Mouse (Mus musculus) thymus, postnatal 36 days (tissue): Measurements from ENCODE around the gene Ltbp4.

Experiments
- DNase-seq, 2 experiments: peaks; one replicate each; pipeline ENCODE4 v3.0.0; 2022; ENCODE audit warnings: mixed read lengths in 2 of 2

The Ltbp4 gene

DNA sequence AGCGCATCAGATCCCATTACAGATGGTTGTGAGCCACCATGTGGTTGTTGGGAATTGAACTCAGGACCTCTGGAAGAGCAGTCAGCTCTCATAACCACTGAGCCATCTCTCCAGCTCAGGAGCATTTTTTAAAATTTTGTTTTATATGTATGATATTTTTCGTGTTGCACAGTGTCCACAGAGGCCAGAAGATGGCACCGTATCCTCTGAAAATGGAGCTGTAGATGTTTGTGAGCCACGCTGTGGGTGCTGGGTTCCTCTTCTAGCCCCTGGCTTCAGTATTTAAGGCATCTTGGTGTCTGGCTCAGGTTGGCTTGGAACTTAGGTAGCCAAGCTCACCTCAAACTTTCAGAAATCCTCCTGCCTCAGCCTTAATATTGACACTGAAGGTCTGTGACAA, 41.0 kb downstream of the Ltbp4 start:
- no peak for DNase-seq

- no peak for DNase-seq
Observed at GRCm38 (mm10) chr7:27295956-27296355, 41.5 kb downstream of the Ltbp4 start.

DNA sequence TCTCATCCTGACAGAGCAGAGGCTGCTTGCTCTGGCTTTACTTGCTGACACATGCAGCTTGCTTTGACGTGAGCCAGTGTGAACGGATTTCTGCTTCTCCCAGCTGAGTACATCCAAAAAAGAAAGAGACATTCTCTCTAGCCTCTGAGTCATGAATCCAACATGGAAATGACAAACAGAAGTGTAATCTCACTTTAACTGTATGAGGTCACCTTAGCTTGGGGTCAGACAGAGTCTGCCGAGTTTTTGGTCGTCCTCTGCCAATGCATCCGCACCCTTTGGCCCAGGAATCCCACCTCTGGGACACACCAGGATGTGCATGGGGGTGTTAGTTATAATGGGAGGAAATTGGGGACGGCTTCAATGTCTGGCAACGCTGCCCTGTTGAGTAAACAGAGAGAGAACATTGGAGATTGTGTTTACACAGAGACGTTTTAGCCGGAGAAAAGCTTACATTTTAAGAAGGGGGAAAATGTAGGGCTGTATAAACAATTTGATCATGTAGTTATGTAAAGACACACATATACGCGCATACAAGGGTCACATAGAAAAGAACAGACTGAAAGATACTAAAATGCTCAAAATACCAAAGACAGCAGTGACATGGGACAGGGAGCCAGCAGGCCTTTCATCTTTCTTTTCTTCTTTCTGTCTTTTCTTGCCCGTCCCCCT, 45.6 kb downstream of the Ltbp4 start:
- no peak for DNase-seq

GRCm38 (mm10) chr7:27290555-27290954, 46.9 kb downstream of the Ltbp4 start:
- DNase-seq, result no peak

DNA sequence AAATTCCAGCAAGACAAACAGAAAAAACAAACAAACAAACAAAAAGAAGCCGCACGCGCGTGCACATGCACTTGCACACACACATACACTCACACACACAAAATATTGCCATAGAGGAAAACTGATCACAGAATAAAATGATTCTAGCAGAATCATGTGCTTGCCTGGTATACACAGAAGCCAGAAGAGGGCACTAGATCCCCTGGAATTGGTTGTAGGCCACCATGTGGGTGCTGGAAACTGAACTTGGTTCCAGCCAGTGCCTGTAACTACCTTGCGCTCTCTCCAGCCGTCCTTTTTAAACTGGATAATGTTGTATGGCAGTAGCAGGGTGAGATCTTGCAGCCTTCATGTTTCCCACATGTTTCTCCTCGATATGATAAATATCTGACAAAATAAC, 48.8 kb downstream of the Ltbp4 start:
- DNase-seq, result no peak

GRCm38 (mm10) chr7:27285698-27286066, 51.8 kb downstream of the Ltbp4 start:
- peak; percentile 43 to 47 for DNase-seq

- peak in 1 of 2 experiments; percentile 22 for DNase-seq
Observed at GRCm38 (mm10) chr7:27284865-27285697, 52.4 kb downstream of the Ltbp4 start.

DNA sequence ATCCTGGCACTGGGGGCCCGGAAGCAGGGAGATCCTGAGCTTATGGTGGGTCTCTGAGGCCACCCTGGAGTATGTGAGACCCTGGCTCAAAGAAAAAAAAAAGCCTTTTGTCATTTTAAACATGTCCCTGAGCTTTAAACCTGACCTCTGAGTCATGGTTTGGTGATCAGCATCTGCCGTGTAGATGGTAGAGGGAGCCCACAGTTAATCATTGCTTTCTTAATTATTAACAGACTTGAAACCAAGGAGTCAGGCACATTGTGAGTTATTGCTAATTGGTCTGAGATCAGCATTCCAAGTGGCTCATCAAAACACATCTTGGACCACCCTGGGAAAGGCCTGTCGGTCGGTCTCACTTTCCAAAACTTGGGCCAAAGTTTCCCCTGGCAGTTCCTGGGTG, 55.3 kb downstream of the Ltbp4 start:
- no peak for DNase-seq

DNA sequence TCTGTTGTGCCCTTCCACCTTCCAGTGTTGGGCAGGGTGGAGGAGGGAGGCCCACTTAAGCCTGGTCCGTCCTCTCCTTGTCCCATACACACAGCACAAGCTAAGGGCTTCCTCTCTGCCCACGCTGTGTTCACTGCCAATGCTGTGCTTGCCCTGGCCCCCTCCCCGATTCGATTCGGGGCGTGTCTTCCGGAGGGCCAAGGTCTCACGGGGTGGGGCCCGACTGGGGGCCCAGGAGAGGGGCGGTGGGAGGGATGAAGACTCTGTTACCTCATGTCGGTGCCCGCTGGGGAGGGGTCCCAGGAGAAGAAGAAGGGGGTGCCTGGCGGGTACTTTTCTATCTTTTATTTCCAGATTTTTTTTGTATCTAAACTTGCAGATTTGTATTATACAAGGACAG, 55.8 kb downstream of the Ltbp4 start:
- no peak for DNase-seq

DNA sequence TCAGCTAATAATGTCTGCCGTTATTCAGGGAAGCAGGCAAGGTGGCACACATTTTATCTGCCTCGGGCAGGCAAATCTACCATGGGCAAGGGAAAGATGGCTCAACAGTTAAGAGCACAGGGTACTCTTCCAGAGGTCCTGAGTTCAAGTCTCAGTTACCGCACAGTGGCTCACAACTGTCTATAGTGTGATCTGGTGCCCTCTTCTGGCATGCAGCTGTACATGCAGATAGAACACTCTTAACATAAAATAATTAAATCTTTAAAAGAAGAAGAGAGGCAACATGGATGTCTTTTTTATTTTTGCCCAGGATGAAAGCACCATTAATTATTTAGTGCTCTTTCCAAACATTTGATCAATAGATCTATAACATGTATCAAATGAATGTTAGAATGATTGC, 60.3 kb downstream of the Ltbp4 start:
- no peak for DNase-seq

DNA sequence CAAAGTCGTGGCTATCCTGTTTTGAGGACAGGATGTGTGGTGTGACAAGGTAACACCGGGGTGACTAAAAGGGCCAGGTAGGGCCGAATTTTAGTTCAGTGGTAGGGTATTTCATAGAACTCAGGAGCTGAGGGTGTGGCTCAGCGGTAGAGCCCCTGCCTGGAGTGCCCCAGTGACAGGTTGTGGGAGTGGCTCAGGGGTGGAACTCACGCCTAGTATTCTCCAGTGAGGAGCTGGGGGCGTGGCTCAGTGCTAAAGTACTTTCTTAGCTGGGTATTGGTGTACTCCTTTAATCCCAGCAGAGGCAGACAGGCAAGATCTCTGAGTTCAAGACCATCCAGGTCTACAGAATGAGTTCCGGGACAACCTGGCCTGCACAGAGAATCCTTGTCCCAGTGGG, 61.5 kb downstream of the Ltbp4 start:
- no peak for DNase-seq

DNA sequence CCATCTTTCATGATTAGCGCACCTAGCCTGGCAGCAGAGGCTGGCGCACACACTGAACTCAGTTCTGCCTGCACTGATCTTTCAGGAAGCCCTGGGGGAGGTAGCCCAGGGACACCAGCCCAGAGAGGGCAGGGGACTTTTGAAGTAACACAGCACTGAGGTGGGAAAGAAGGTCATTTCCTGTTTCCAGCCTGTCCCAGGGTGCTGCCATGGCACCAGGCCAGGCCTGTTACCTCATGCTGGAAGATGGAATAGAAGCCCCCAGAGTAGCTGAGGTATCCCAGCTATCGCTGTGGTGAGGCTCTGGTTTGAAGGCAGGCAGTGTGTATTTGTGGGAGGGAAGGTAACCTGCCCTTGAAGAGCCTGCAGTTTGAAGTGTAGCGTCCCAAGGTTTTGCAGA, 62.6 kb downstream of the Ltbp4 start:
- no peak for DNase-seq

GRCm38 (mm10) chr7:27273739-27274351, 63.6 kb downstream of the Ltbp4 start:
- peak in 1 of 2 experiments; percentile 39 for DNase-seq

GRCm38 (mm10) chr7:27271423-27271822, 66.1 kb downstream of the Ltbp4 start:
- DNase-seq, result no peak

DNA sequence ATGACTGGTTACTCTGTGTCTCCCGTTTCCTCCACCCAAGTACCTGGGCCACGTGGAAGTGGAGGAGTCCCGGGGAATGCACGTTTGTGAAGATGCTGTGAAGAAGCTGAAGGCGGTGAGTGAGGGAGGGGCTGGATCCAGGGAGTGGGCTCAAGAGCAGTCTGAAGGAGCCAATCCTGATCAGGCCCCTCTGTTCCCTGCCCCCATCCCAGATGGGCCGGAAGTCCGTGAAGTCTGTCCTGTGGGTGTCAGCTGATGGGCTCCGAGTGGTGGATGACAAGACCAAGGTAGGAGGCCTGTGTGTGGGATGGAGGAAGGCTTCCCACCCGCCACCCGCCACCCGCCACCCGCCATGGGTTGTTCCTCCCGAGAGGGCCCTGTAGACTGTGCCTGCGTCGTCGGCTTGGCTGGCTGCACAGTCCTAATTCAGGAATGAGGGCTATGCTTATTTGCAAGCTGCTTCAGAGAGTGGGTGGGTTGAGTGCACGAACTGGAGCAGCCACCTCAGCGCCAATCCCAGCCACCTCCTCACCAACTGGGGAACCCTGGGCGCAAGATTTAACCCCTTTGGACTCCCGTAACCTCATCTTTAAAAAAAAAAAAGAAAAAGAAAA, 70.9 kb downstream of the Ltbp4 start:
- DNase-seq, result no peak

DNA sequence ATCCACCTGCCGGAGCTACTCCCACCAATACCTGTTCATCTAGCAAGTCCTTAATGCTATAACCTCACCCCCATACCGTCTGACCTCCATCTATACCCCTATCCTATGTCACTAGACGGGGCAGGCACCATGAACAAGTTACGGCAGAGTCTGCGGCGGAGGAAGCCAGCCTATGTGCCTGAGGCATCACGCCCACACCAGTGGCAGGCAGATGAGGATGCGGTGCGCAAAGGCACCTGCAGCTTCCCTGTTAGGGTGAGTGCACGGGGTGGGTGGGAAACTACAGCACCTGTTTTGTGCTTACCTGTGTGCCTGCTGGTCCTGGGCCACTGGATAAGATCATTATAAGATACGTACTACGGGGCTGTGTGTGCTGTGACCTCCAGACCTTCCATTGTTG, 72.7 kb downstream of the Ltbp4 start:
- no peak for DNase-seq

DNA sequence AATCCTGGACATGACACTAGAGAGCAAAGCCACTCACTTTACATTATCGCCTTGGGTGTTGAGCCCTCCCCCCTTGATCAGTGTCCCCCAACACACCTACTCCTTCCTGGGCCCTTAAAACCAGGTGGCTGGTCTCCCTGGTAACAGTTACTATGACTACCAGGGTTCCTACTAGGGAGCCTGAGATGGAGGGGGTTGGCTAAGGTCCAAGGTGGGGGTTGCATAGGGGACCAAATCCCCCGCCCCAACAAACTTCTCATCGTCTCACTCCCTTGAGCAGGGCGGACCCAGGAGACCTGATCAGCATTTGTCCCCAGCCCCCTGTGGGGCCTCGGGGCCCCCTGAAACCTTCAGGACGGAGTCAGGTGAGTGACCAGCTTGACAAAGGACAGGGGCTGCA, 75.6 kb downstream of the Ltbp4 start:
- DNase-seq, result no peak

DNA sequence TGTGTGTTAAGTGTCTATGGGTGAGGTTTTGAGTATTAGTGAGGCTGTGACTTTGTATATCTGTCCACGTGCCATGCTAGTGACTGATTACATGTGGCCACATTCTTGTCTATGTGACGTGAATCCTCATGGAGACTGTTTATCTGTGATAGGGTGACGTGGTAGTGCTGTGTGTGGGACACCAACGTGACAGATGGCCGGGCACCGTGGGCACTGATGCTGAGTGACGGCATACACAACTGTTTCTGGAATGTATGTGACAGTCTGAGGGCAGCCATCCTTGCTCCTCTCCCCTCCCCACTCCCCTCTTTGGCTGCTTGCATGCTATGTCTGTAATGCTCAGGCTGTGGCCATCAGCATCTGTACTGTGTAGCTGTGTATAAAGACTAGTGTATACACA, 76.6 kb downstream of the Ltbp4 start:
- no peak for DNase-seq

- DNase-seq, result no peak
Observed at GRCm38 (mm10) chr7:27259771-27260170, 77.7 kb downstream of the Ltbp4 start.

- no peak for DNase-seq
Observed at GRCm38 (mm10) chr7:27259271-27259721, 78.2 kb downstream of the Ltbp4 start.

DNA sequence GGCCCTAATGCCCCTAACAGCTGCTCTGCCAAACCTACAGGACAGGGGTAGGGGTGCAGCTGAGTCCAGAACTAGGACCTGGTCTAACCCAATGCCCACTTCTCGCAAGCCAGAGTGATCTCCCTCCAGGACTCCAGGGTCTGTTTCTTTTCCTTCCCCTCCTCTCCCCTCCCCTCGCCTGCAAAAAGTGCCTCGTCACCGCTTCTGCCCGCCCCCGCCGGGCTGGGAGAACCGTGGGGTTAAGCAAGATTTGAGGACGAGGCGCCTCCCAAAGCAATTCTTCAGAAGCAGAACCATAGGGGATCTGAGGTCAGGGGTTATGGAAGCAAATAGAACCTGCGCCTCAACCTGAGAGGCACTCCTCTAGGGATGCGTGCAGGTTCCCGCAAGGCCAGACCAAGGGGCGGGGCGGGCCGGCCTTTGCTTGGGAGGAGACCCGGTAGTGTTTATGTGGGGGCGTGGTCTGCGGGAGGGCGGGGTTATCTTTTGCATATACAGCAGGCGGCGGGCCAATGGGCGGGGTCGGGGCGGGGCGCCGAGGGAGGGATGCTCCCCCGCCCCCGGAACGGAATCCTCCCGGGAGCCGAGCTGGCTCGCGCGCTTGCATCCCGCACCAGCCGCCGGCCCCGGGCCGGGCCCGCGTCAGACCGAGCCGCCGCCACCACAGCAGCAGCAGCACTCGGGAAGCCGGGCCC, 79.1 kb downstream of the Ltbp4 start, which contains the start of gene Numbl:
TSS of gene Numbl (plus strand) at position 229 of the 695 bp plus-strand sequence.
- peak; percentile 93 for DNase-seq

GRCm38 (mm10) chr7:27257852-27258204, 79.7 kb downstream of the Ltbp4 start:
- DNase-seq, result no peak
